Mouse (Mus musculus) retina, postnatal 1 day (tissue): ENCODE data around the gene Clcn5.

Experiments used
- DNase-seq: peaks from one replicate; pipeline ENCODE4 v3.0.0-alpha.2; 2012

The Clcn5 gene

DNA sequence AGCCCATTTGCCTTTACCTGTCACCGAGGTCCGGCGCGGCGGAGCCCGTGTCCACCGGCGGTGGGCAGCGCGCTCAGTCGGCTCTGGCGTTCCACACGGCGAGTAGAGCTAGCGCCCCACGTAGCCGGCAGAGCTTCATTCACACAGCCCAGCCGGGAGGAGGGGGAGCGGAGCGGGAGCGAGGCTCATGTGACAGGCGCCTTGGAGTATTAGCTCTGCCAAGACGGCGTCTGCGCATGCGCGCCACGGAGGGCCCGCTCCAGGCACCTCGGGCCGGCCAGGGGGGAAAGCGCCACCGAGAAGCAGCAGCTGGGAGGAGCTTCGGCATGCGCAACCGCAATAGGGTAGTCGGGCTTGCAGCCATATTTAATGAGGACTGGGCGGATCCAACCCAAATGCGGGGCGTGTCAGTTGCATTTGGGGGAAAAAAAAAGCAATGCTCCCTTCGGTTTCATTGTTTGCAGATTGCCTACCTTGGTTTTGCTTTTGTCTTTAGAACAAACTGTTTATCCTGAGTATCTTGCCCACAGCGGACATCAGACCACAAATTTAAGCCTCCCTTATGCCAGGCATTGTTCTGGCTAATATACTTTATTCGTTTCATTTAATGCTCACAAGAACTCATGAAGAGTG is at the start of gene Clcn5:
Clcn5 (minus strand) TSS at position 270 of the 633 bp plus-strand sequence.
- peak; percentile 97 for DNase-seq

DNA sequence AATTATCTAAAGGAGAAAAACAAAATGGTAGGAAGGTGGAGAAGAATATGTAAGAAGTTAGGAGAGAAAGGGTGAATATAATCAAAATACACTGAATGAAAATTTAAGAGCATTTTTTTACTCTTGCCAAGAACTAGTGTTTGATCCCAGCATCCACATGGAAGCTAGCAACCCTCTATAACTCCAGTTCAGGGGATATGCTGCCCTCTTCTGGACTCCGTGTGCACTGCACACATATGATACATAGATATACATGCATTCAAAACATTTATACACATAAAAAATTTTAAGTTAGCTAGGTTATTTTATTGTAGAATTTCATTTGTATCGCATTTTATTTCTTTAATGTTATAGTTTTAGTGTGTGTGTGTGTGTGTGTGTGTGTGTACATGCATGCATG is 6.3 kb upstream of the Clcn5 start:
- DNase-seq: peak; percentile 8

DNA sequence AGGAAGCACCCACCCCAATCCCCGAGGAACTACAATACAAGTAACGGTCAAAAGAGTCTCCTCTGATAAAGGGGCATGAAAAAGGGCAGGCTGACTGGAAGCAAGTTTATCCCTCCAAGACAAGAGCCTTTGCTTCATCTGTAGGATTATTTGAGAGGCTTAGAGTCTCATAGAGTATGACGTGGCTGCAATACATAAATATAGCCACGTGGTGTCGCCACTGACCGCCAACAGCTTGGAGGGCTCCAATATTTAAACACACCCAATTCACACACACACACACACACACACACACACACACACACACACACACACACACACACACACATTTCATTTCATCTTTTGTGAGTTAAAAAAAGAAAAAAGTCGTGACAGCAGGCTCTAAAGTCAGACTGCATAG is 3.1 kb upstream of the Clcn5 start:
- DNase-seq: peak; percentile 72

DNA sequence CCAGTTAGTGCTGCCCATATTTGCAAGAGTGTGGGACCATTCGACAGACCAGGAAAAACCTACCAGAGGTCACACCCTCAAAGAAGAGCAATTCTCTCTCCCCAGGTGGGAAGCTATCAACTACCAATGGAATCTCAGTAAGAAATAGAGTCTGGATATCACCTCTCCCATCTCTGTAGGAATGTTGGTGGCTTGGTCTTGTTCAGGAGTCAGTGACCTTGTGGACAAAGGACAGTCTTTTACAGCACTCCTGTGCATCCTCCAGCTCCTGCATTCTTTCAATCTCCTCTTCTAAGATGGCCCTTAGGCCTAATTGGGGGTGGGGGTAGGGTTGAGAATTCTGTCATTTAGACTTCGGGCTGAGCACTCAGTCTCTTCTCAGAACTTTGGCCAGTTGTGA is 1.4 kb upstream of the Clcn5 start:
- no peak for DNase-seq

GRCm38 (mm10) chrX:7318551-7319025 is 570 bp downstream of the Clcn5 start:
- no peak for DNase-seq

- peak; percentile 3 for DNase-seq
Measured at GRCm38 (mm10) chrX:7315115-7315514, 4.0 kb downstream of the Clcn5 start.

- no peak for DNase-seq
Measured at GRCm38 (mm10) chrX:7314645-7315044, 4.5 kb downstream of the Clcn5 start.

DNA sequence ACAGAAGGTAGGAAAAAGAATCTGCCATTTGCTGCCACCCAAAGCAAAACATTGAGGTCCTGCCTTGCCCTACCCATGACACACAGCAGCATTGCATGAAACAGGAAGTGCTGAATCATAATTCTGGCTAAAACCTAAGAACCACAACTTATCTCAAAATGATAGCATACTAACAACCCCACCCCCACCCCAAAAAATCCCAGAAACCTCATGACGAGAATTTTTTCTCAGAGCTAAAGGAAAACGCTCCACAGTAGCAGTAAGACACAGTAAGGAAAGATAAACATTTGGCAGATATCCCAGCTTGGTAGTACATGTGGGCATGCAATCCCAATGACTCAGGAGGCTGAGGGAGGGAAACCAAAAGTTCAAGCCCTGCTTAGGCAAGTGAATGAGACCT is 10.9 kb downstream of the Clcn5 start:
- DNase-seq: no peak

DNA sequence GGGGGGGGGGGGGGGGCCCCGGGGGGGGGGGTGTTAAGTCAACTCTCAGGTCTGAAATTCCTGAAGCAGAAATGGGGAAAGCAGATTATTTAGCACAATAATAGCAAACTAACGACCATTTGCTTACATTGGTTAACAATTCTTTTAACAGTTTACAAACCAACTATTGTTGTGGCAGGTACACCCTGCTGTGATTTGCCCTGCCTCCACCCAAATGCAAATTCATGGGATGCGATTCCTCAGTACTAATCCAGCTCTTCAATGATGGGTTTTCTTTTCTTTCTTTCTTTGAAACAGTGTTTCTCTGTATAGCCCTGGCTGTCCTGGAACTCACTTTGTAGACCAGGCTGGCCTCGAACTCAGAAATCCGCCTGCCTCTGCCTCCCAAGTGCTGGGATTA is 12.3 kb downstream of the Clcn5 start:
- no peak for DNase-seq

- no peak for DNase-seq
Measured at GRCm38 (mm10) chrX:7292981-7293380, 26.2 kb downstream of the Clcn5 start.

GRCm38 (mm10) chrX:7292151-7292768 is 26.9 kb downstream of the Clcn5 start:
- DNase-seq: no peak

DNA sequence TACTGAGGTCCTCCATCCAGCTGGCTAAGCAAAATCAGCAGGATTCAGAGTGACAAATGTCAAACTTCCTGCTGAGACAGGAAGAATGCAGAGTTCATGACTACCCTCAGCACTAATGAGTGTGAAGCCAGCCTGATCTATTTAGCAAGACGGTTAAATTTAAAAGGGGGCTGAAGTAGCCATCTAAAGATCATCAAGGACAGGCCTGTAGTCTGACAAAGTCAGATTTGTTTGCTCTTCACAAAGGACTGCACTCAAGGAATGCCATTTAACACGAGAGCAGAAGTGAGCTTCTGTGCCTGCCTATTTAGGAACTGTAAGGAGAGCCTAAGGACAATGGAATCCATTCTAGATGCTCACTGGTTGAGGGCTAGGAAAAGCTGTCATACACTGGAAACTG is 30.2 kb downstream of the Clcn5 start:
- peak; percentile 52 for DNase-seq

- DNase-seq: no peak
Measured at GRCm38 (mm10) chrX:7287051-7287734, 32.0 kb downstream of the Clcn5 start.

DNA sequence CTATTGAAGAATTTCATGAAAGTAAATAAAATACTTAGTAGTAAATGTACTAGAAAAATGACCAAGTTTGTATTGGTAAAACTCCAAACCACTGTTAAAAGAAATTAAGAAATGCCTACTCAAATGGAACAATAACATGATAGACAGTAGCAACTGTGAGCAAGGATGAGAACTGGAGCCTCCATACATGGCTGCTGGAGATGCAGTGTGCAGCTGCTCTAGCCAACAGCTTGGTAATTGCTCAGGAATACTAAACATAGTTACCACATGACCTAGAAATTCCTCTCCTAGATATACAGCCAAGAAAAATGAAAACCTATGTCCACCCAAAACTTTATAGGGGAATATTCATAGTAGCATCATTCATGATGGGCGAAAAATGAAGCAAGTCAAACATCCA is 36.5 kb downstream of the Clcn5 start:
- no peak for DNase-seq

GRCm38 (mm10) chrX:7279722-7280121 is 39.4 kb downstream of the Clcn5 start:
- DNase-seq: no peak

DNA sequence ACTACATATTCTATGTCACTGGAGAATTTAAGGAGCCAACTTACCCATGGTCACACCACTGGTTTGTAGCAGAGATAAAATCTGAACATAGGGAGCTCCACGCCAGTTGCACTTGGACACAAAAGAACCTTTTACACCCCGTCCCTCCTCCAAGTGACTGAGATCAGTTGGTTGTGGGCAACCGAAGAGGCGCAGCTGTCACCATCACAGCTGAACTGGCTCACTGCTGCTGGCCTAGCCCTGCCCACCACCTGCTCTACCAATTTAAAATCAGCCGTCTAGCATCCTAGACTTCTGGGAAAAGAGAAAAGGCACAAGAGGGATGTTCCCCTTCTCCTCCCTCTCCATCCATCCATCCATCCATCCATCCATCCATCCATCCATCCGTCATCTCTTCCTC is 42.6 kb downstream of the Clcn5 start:
- peak; percentile 5 for DNase-seq

GRCm38 (mm10) chrX:7261149-7261548 is 58.0 kb downstream of the Clcn5 start:
- DNase-seq: no peak

- no peak for DNase-seq
Measured at GRCm38 (mm10) chrX:7260400-7261113, 58.6 kb downstream of the Clcn5 start.

DNA sequence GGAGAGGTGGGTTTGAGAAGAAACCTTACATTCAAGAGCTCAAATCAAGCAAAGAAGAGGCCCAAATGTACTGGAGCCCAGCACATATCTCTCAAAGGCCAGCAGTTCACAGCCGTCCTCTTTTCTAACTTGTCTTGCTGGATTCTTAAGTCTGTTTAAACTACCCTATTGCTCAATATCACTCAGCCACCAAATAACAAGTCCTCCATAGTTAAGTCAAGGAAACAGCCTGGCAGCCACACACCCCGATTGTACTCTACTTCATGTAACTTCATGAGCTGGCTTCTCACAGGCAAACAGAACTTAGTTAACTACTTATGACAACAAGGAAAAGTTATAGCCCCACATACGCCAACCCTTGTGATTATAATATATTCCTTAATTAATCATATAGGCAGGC is 59.4 kb downstream of the Clcn5 start:
- no peak for DNase-seq

GRCm38 (mm10) chrX:7256022-7256421 is 63.1 kb downstream of the Clcn5 start:
- DNase-seq: no peak

DNA sequence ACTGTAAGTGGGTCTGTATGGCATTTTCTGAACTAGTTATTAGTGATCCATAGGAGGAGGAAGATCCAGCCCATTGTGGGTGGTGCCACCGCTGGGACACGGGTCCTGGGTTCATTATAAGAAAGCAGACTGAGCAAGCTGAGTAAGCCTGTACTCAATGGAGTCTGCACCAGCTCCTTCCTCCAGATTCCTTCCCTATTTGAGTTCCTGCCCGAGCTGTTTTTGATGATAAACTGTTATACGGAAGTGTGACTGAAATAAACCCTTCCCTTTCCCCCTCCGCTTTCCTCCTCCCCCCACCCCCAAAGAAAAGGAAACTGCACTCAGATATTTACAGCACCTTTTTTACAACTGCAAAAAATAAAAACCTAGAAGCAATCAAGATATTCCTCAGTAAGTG is 115.1 kb downstream of the Clcn5 start:
- no peak for DNase-seq

DNA sequence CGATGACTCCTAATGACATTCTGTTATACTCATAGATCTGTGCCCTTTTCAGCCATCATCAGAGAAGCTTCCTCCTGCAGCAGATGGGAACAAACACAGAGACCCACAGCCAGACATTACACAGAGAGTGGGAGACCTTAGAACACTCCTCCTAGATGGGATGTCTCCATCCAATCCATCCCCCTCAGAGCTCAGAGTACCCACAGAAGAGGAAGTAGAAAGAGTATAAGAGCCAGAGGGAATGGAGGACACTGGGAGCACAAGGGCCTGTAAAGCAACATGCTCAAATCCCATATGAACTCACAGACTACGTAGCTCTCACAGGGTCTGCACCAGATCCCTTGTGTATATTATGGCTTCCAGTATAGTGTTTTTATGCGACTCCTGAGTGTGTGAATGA is 115.6 kb downstream of the Clcn5 start:
- no peak for DNase-seq

GRCm38 (mm10) chrX:7197833-7198232 is 121.3 kb downstream of the Clcn5 start:
- no peak for DNase-seq

- DNase-seq: peak; percentile 62
Measured at GRCm38 (mm10) chrX:7190816-7191215, 128.3 kb downstream of the Clcn5 start.
